Mouse (Mus musculus) heart, embryonic 13.5 days (tissue): ENCODE measurements around the gene Aif1. TPM values are rescaled to one million over a fixed set of nuclear protein-coding genes. Genes with fewer than 3 reads are reported as not detected.

ENCODE experiments used
- ATAC-seq: fragments of 200-750 bp; cut with Nextera tagmentation; 2 replicates; pipeline ENCODE4 v1.8.0; 2017; ENCODE audit warnings: moderate TSS enrichment; ENCODE audit not compliant: insufficient number of reproducible peaks, low FRiP score, low TSS enrichment; ENCODE audit errors: extremely low read depth
- H3K27ac ChIP-seq: fragments of 300-500 bp; sonication (generic); replicated peaks from 2 replicates; pipeline ENCODE4 v1.5.1; 2015; ENCODE audit warnings: moderate library complexity, mild to moderate bottlenecking, inconsistent platforms
- H3K27me3 ChIP-seq: fragments of 300-500 bp; sonication (generic); replicated peaks from 2 replicates; pipeline ENCODE4 v1.6.1; 2015; ENCODE audit warnings: mild to moderate bottlenecking, inconsistent platforms
- H3K36me3 ChIP-seq: fragments of 300-500 bp; sonication (generic); 2 replicates; pipeline ENCODE4 v1.6.1; 2015; ENCODE audit warnings: mild to moderate bottlenecking, inconsistent platforms
- H3K4me1 ChIP-seq: fragments of 300-500 bp; sonication (generic); 2 replicates; pipeline ENCODE4 v1.6.1; 2015; ENCODE audit warnings: inconsistent platforms
- H3K4me2 ChIP-seq: fragments of 300-500 bp; sonication (generic); 2 replicates; pipeline ENCODE4 v1.6.1; 2015; ENCODE audit warnings: inconsistent platforms, mild to moderate bottlenecking, moderate library complexity
- H3K4me3 ChIP-seq: fragments of 300-500 bp; sonication (generic); 2 replicates; pipeline ENCODE4 v1.5.1; 2015; ENCODE audit warnings: moderate library complexity, mild to moderate bottlenecking, inconsistent platforms
- H3K9ac ChIP-seq: fragments of 300-500 bp; sonication (generic); 2 replicates; pipeline ENCODE4 v1.6.1; 2015; ENCODE audit warnings: inconsistent platforms, mild to moderate bottlenecking, moderate library complexity
- H3K9me3 ChIP-seq: fragments of 300-500 bp; sonication (generic); 2 replicates; pipeline ENCODE4 v1.6.1; 2016; ENCODE audit warnings: inconsistent platforms
- WGBS: fragments of 180-500 bp; shearing (Covaris S2); methylation state at CpG from one replicate; pipeline ENCODE4 v1.1.7; 2015; ENCODE audit warnings: mixed read lengths; 5-methylcytosine and 5-hydroxymethylcytosine counted together
- polyA plus RNA-seq: library from polyadenylated mRNA; unstranded; fragments of >200 nt; fragmentation: Nextera tagmentation; extraction: Ambion mirVana; gene quantifications from 2 replicates; pipeline ENCODE4 v1.2.1, GENCODE M21; 2015

Gene Aif1
- polyA plus RNA-seq, result 6.5 and 7.8 TPM in 2 replicates

DNA sequence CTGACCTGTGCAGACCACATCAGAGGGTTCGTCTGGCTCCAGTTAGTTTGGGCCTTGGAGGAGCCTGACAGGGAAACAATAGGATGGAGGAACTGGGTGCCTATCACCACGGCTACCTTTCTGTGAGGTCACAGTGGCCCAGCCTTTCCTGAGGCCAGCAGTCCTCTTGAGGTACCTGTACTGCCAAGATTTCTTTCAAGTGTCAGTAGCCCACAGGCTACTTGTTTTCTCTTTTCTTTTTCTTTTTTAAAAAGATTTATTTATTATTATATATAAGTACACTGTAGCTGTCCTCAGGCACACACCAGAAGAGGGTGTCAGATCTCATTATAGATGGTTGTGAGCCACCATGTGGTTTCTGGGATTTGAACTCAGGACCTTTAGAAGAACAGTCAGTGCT is at the start of gene Aif1:
Gene Aif1, minus strand, starts transcription at position 101 of the 400 bp plus-strand sequence.
- ATAC-seq, result no peak
- WGBS, result 57% methylated on average over 2 of the region's 2 CpGs

DNA sequence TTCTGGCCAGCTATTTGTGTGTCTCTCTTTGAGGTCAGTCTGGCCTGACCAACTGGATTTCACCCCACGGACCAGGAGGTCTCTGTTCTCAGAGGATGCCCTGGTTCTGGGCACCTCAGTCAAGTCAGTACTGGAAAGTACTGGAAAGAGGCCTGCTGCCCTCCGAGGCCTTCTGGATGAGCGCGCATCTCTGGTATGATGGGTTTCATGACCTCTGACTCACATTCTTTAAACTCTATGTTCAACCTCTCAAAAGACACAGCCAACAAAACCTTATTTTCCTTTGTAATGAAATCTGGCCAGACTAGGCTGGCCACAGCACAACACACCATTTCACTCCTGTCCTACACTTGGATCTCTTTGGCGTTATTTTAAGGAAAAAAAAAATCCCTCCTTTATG is 49.6 kb upstream of the Aif1 start:
- no peak for ATAC-seq
- Histone ChIP-seq H3K27ac (no peak overlapping the region), H3K9ac (no peak overlapping the region), H3K4me3 (no peak overlapping the region), H3K36me3 (peaks cover 68% of the 10 kb centered on the region), H3K27me3 (no peaks in the 10 kb centered on the region), H3K4me1 (peaks cover 20% of the 10 kb centered on the region), H3K9me3 (no peaks in the 10 kb centered on the region), H3K4me2 (no peak overlapping the region)
- WGBS, result 88% methylated on average over 5 of the region's 5 CpGs

More for the DNA sequence above, at the start of gene Aif1:
- Histone ChIP-seq H3K4me3 (no peak within 1 kb of the TSS), H3K27ac (no peak within 1 kb of the TSS), H3K36me3 (no peaks in the 10 kb centered on the region), H3K4me2 (no peak within 1 kb of the TSS), H3K27me3 (peaks cover 8% of the 10 kb centered on the region; the same call in 1 of the 2 replicates), H3K9me3 (no peaks in the 10 kb centered on the region), H3K4me1 (0 out of 2 replicates have a peak, but pooled peaks cover 1% of the 10 kb centered on the region), H3K9ac (no peak within 1 kb of the TSS)

DNA sequence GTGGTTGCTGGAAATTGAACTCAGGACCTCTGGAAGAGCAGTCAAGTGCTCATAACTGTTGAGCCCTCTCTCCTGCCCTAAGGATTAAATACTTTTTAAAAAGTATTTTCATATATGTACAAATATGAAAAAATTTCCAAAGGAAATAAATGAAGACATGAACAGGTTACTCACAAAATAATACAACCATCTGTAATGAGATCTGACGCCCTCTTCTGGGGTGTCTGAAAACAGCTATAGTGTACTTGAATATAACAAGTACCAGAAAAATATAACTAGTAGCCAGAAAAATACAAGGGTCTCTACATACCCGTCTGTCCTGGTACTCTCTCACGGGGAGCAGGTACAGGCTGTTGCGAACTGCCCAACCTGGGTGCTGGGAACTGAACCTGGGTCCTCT is 48.8 kb upstream of the Aif1 start:
- H3K27ac ChIP-seq, result no peak overlapping the region
- WGBS, result 91% methylated on average over 4 of the region's 4 CpGs

DNA sequence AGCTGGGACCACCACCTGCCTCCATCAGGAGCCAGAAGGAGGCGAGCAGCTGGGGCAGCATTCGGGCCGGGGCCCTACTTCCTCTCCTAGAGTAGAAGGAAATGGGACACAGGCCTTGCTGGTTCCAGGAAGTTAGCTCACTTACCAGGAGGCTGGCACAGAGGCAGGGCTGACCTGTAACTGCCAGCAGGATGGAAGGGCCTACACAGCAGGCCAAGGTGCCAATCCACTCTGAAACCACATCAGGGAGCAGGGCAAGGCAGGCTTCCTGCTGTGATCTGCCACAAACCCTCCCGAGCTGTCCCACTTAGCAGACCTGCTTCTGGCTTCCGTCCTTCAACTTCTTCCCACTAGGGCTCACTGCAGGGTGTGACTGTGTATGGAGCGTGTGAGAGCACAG is 46.4 kb upstream of the Aif1 start:
- 0 out of 2 replicates have a peak overlapping the region, but pooled peaks have one; percentile 47 for H3K9ac ChIP-seq
- H3K36me3 ChIP-seq, result peaks cover 48% of the 10 kb centered on the region
- H3K9me3 ChIP-seq, result no peaks in the 10 kb centered on the region
- H3K4me1 ChIP-seq, result peaks cover 43% of the 10 kb centered on the region
- H3K4me3 ChIP-seq, result no peak overlapping the region
- no peak for ATAC-seq
- 60% methylated on average over 6 of the region's 6 CpGs for WGBS
- peak overlapping the region; percentile 28; the same call in 1 of the 2 replicates for H3K27ac ChIP-seq
- H3K4me2 ChIP-seq, result no peak overlapping the region
- H3K27me3 ChIP-seq, result no peaks in the 10 kb centered on the region

More for the DNA sequence above, 48.8 kb upstream of the Aif1 start:
- Histone ChIP-seq H3K4me2 (no peak overlapping the region), H3K4me3 (no peak overlapping the region), H3K36me3 (peaks cover 68% of the 10 kb centered on the region), H3K27me3 (no peaks in the 10 kb centered on the region), H3K9me3 (no peaks in the 10 kb centered on the region), H3K4me1 (peaks cover 28% of the 10 kb centered on the region), H3K9ac (no peak overlapping the region)
- no peak for ATAC-seq

DNA sequence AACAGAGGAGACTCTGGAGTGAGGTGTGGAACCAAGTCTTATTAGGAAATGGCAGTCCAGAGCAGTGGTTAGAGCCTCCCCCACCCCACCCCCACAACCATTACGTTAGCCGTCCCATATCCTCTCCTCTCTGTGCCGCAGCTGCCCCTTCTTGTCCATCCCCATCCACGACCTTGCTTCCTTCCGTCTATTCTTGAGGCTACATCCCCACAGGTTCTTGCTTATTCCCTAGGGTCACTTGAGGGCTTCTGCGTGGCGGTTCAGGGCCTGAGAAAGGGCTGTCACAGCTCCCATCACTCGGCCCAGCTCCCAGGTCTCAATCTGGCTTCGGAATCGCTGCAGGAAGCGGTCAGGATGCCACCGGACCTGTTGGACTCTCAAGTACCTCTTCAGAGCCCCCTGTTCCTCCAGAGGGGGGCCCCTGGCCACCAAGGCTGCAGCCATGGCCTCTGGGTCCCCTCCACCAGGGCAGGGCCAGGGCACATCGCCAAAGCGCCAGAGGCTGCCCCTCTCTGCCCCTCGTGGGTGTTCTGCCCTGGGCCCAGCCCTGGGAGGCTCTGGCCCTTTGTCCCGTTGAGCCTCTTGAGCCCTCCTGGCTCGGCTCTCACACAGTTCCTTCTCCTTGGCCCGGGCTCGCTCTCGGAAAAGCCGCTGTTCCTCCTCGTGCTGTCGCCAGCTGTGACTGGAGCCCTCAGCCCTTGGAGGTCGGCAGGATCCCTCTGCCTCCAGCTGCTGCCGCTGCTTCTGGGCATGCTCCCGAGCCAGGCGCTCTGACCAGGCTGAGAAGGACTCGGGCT is 44.5 kb upstream of the Aif1 start, which contains the start of gene Gm16181:
Gene Gm16181, plus strand, starts transcription at position 679 of the 797 bp plus-strand sequence.
- Histone ChIP-seq H3K4me2 (no peak within 1 kb of the TSS), H3K4me1 (peaks cover 34% of the 10 kb centered on the region), H3K4me3 (no peak within 1 kb of the TSS), H3K9ac (peak within 1 kb of the TSS; percentile 8; the same call in 1 of the 2 replicates), H3K27me3 (no peaks in the 10 kb centered on the region), H3K27ac (peak within 1 kb of the TSS; percentile 72), H3K9me3 (no peaks in the 10 kb centered on the region), H3K36me3 (peaks cover 38% of the 10 kb centered on the region)
- ATAC-seq, result no peak
- WGBS, result 69% methylated on average over 28 of the region's 28 CpGs

DNA sequence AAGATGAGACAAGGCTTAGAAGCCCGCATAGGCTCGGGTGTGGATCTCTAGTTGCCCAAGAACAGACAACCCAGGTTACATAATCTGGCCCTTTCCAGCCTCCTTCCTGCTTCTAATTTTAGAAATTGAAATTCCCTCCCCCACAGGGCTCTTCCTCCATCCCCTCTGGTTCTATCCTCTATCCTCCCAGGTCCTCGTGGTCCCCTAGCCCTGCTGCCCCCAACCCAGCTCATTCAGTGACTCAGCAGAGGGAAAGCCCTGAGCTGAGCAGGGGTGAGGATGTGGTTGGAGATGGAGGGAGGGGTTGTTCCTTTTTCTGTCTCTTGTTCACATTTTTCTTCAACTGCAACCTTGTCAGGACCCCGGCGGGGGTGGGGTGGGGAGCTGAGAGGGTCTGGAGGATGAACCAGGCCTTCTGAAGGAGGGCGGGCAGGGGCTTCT is 43.8 kb upstream of the Aif1 start:
- no peak overlapping the region for H3K4me3 ChIP-seq
- WGBS, result 61% methylated on average over 6 of the region's 6 CpGs
- H3K4me1 ChIP-seq, result peaks cover 34% of the 10 kb centered on the region
- H3K27ac ChIP-seq, result peak overlapping the region; percentile 72
- H3K9me3 ChIP-seq, result no peaks in the 10 kb centered on the region
- peaks cover 30% of the 10 kb centered on the region for H3K36me3 ChIP-seq
- no peak overlapping the region for H3K4me2 ChIP-seq
- no peak for ATAC-seq
- H3K27me3 ChIP-seq, result no peaks in the 10 kb centered on the region
- H3K9ac ChIP-seq, result no peak overlapping the region

DNA sequence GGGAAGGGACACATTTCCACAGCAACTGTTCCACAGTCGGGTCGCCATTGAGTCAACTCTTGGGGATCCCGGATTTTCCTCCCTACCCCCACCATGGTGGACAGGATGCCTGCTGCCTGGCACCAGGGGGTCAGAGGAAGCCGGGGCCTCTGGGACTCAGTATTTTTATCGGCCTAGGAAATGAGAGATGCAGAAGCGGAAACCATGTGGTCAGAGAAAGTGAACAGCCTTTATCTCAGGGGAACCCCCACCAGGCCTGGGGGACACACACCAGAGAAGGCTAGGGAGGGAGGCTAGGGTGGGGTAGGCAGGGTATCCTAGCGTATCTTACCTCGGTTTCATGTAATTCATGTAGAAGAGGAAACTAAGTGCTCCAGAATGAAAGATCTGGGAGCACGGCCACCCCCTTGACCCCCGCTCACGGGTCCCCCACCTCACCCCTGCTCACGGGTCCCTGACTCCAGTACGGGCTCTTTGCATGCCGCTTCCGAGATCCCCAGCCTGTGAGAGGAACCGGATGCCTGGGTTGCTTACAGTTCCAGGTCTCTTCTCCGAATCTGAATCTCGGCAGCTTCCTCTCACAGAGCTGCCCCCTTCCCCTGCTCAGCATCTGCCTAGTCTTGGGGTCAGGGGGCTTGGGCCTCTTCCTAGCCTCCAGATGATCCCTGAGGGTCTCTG is 42.8 kb upstream of the Aif1 start:
- peak; percentile 30; the same call in 1 of the 2 replicates for ATAC-seq
- H3K4me1 ChIP-seq, result peaks cover 34% of the 10 kb centered on the region
- no peak overlapping the region for H3K4me3 ChIP-seq
- H3K36me3 ChIP-seq, result peaks cover 30% of the 10 kb centered on the region
- H3K4me2 ChIP-seq, result peak overlapping the region; percentile 24
- H3K9me3 ChIP-seq, result no peaks in the 10 kb centered on the region
- WGBS, result 59% methylated on average over 18 of the region's 18 CpGs
- no peaks in the 10 kb centered on the region for H3K27me3 ChIP-seq
- peak overlapping the region; percentile 72 for H3K27ac ChIP-seq
- H3K9ac ChIP-seq, result 0 out of 2 replicates have a peak overlapping the region, but pooled peaks have one; percentile 15

DNA sequence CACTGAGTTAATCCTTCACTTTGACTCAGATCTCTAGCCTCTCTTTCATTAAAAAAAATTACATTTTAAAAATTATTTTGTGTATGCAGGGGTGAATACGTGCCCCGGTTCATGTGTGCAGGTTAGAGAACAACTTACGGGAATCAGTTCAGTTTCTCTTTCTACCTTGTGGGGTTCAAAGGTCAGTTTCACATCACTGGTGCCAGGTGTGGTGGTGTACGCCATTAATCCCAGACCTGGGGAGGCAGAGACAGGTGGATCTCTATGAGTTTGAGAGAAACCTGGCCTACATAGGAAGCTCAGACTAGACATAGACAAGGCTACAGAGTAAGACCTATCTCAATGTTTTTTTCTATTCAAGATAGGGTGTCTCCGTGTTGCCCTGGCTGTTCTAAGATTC is 37.2 kb upstream of the Aif1 start:
- no peak overlapping the region for H3K9ac ChIP-seq
- no peaks in the 10 kb centered on the region for H3K9me3 ChIP-seq
- no peaks in the 10 kb centered on the region for H3K4me1 ChIP-seq
- H3K4me2 ChIP-seq, result no peak overlapping the region
- no peaks in the 10 kb centered on the region for H3K36me3 ChIP-seq
- ATAC-seq, result no peak
- WGBS, result 85% methylated on average over 5 of the region's 5 CpGs
- H3K27ac ChIP-seq, result no peak overlapping the region
- H3K27me3 ChIP-seq, result peaks cover 4% of the 10 kb centered on the region; the same call in 1 of the 2 replicates
- no peak overlapping the region for H3K4me3 ChIP-seq

DNA sequence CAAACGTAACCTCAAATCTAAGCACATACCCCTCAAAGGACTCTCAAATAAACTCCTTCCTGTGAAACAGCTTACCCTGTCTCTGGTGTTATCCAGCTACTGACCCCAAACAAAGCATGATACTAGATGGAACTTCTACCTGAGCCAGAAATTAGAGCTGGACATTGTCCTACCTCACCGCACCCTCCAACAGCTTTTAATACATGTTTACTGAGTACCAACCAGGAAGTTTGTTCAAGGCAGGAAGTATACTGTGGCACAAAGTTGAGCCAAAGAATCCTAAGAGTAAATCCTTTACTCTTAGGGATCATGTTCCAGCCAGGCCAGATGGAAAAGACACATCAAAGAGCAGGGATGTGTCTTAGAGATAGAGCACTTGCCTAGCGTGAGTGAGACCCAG is 34.7 kb upstream of the Aif1 start:
- Histone ChIP-seq H3K9me3 (no peaks in the 10 kb centered on the region), H3K4me2 (no peak overlapping the region), H3K4me1 (no peaks in the 10 kb centered on the region), H3K4me3 (no peak overlapping the region), H3K9ac (no peak overlapping the region), H3K27ac (no peak overlapping the region), H3K36me3 (no peaks in the 10 kb centered on the region), H3K27me3 (peaks cover 9% of the 10 kb centered on the region)
- no peak for ATAC-seq
- WGBS, result 64% methylated on average over 3 of the region's 3 CpGs

DNA sequence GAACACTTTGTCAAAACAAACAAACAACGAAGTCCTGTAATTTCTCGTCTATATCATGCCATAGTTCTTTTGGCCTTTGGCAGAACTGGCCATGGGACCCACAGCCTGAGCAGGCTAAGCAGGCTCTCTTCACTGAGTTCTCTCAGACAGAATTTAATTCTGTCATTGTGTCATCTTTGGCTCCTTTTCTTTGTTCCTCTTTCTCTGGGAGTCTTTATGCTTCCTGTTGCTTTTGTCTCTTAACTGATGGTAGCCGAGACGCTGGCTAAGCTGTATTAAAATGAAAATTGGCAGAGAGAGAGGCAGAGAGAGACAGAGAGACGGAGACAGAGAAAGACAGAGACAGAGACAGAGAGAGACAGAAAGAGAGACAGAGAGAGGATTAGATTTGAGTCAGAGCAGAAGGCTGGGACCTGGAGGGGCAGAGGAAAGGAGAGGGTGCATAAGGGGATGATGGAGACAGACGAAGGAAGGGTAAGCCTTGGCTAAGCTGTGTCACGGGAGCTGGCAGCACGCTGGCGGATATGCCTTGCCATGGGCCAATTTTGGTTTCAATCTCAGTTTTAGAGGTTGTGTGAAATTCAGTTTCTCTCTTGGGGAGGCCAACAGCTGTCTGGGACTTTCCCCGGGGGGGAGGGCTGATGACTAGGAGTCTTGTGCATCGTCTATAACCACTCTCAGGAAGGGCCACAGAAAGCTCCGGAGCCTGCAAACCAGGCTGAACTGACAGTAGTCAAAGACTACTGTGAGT is 34.1 kb upstream of the Aif1 start:
- H3K36me3 ChIP-seq, result no peaks in the 10 kb centered on the region
- H3K4me3 ChIP-seq, result no peak overlapping the region
- H3K27me3 ChIP-seq, result peaks cover 15% of the 10 kb centered on the region
- ATAC-seq, result no peak
- H3K27ac ChIP-seq, result no peak overlapping the region
- H3K4me1 ChIP-seq, result peaks cover 3% of the 10 kb centered on the region; the same call in 1 of the 2 replicates
- no peak overlapping the region for H3K9ac ChIP-seq
- H3K9me3 ChIP-seq, result no peaks in the 10 kb centered on the region
- no peak overlapping the region for H3K4me2 ChIP-seq
- 72% methylated on average over 12 of the region's 12 CpGs for WGBS

DNA sequence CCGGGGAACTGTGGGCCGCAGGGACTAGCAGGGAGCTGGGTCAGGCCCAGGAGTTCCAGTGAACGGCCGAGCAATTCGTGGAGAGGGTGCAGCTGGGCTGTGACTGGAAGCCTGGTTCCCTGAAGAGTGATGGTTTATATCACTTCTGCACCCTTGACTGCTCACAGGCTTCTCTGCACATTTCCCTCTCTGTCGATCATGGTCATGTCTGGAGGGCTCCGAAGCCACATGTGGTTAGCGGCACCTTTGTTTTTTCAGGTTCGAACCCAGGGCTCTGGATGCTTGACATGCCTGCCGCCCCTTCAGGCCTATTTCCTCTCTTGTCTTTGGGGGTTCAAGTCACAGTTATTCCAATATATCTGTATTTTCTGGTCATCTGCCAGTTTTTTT is 29.5 kb upstream of the Aif1 start:
- Histone ChIP-seq H3K9ac (no peak overlapping the region; the same call in 1 of the 2 replicates), H3K27ac (no peak overlapping the region), H3K9me3 (no peaks in the 10 kb centered on the region), H3K4me1 (peaks cover 6% of the 10 kb centered on the region), H3K4me2 (peak overlapping the region; percentile 3; the same call in 1 of the 2 replicates), H3K4me3 (no peak overlapping the region), H3K27me3 (peaks cover 59% of the 10 kb centered on the region), H3K36me3 (no peaks in the 10 kb centered on the region)
- WGBS, result 37% methylated on average over 10 of the region's 10 CpGs
- ATAC-seq, result no peak
